Mouse (Mus musculus) monocyte, adult 2 months (primary cell): ENCODE measurements around the gene Mrpl12.
"Not testable (repeated sequence)": the region's sequence is repeated elsewhere in the genome, so short reads cannot be mapped to it uniquely, and the experiment has no call there.

Source experiments
- DNase-seq, 2 experiments: peaks; one replicate each; pipeline ENCODE4 v3.0.0; 2022; ENCODE audit warnings: low spot score in 2 of 2, low read depth in 1 of 2

Gene Mrpl12

DNA sequence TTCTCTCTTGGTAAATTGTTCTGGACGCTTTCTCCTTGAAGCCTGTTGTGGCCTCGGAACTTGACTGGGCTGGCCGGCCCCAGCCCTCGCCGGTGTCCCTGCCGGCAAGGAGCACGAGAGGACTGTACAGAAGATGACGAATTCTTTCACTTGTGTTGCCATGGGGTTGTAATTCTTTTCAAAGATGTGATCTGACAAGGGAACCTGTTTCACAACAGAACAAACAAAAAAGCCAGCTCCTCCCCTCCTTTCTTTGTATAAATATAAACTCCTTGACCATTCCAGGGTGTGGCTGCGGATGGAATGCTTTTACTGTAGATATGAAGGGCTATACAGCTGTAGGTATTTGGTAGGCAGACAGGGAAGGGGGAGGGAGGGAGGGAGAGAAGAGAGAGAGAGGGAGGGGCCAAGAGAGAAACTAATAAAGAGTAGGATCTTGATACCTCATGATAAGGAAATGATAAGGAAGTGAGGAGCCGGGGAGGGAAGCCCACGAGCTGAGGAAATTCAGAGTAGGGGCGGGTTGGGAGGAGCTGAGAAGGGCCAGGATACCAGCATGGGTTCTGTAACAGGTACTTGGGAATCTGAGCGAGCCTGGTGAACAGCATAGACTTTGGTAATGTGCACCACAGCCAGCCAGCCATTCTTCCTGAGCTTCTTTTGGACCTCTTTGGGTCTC, 23.3 kb downstream of the Mrpl12 start:
- no peak for DNase-seq

DNA sequence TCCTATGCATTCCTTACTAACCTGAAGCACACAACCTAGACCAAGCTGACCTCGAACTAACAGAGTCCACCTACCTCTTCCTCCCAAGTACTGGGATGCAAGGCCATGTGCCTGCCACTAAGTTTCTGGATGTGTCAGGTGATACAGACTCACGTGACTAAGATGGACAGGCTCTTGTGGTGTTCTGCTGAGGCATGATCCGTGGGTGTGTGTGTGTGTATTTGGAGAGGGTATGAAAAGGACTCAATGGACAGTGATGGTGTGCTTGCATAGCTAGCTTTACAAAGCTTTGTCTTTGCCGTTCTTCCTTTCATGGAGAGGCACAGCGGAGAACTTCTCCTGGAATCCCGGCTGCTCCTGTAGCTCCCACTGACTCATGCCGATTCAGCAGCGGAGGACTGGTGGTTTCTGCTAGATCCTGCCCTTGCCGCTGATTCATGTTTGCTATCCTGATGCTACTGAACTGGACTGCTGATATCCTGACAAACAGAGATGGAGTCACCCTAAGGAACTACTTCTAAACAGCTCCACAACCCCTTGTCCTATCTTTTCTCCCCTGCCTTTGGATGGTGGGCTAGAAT, 24.0 kb downstream of the Mrpl12 start:
- no peak for DNase-seq

DNA sequence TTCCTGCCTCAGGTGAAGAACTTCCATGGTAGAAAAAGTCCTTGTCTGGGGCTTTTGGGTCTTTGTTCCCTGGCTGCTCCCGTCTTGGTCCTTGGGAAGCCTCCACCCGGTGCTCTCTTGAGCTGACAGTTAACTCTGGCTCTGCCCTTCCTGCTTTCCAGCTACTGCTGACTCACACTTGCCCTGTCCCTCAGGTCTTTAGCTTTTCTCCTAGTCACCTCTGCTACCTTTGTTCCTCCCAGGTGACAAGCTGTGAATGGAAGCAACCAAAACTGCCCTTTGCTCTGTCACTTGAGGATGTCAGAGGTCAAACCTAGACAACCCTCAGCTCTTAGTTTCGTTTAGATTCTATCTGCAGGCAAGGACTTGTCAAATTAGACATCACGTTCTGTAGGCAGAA, 25.5 kb downstream of the Mrpl12 start:
- no peak for DNase-seq

DNA sequence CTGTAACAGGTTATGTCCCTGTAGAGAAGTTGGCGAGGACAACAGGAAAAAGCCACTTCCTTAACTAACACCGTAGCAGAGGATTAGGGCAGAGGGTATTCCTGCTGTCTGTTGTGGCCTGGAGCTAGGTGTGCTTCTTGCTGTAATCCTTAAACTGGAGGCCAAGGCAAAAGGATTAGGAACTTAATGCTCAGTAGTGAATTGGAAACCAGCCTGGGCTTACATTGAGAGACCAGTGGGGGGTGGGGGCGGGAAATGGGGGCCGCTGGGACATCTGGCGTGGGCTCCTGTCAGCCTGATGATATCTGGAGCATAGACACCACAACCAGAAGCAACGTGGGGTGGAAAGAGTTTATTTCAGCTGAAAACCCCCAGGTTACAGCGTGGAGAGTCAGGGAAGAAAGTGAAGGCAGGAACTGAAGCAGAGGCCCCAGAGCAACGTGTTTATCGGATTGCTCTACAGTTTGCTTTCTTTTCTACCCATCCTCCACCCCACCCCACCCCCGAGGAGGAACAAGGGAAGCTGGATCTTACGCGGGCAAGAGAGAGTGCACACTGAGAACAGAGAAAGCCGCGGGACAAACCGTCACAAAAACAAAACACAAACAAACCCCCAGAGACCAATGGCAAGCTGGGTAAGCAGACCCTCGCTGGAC, 26.1 kb downstream of the Mrpl12 start:
- DNase-seq = no peak

DNA sequence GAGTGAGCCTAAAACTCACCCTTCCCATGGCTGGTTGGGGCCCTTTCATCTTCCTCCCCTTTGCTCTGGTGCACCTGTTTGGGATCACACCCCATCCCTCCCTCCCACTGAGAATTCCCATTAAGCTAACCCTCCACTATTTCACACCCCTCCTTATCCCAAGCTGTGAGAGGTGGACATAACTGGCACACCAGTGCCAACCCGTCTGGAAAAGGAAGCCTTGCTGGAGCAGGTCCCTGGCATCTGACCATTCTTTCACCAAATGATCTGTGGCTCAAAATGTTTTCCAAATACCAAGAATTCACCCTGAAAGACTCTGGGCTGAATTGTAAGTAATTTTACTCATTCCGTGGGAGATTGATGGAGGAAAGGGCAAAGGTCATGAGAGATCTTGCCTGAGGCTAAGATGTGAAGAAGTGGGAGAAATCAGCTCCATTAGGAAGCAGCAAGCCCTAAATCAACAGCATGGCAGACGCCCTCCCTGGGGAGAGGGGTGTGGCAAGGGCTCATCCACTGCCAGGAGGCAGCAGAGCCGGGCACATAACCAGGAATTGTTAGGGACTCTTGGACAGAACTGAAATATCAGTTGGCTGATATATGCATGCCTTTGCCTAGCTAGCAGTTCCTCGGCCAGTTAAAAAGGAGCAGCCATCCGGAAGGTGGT, 28.5 kb downstream of the Mrpl12 start:
- DNase-seq = no peak

DNA sequence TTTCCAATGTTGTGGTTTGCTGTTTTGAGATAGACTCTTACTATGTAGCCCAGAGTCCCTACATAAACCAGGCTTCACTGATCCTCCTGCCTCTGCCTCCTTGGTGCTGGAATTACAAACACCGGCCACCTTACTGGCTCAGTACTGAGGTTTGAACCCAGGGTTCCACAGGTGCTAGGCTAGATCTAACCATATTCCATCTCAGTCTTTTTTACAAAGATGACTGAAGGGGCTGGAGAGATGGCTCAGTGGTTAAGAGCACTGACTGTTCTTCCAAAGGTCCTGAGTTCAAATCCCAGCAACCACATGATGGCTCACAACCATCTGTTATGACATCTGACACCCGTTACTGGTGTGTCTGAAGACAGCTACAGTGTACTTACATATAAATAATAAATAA, 29.8 kb downstream of the Mrpl12 start:
- DNase-seq = not testable (repeated sequence)

DNA sequence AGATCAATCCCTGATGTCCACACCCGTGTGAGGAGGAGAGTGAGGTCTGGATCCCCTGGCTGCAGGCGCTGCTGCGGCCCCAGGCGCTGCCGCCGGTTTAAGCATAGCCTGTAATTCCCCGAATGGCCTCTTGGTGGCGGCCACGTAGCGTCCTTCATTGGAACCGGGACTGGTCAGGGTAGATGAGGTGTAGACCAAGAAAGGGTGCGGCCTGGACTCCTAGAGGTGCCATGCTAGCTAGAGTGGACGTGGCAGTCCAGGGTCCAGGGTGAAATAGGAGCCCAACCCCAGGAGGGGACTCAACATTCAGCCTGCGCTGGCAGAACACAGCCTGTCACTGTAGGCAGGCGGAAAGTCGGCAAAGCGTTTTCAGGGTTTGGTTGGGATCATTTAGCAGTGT, 31.2 kb downstream of the Mrpl12 start:
- DNase-seq = peak; percentile 66 to 84

DNA sequence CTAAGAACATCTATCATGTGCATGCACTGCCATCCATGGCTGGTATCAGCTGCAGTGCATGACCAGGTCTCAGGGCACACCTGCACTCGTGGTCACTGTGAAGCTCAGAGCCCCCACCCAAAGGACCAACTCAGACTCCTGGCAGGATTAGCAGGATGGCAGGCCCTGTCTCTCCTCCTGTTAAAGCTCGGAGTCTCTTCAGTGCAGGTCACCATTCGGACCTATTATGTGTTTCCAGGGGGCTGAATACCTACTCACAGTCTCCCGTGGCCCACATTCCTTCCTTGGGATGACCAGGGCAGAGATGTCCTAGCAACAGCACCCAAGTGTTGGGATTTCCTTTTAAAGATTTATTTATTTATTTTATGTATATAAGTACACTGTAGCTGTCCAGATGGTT, 32.7 kb downstream of the Mrpl12 start:
- no peak for DNase-seq

DNA sequence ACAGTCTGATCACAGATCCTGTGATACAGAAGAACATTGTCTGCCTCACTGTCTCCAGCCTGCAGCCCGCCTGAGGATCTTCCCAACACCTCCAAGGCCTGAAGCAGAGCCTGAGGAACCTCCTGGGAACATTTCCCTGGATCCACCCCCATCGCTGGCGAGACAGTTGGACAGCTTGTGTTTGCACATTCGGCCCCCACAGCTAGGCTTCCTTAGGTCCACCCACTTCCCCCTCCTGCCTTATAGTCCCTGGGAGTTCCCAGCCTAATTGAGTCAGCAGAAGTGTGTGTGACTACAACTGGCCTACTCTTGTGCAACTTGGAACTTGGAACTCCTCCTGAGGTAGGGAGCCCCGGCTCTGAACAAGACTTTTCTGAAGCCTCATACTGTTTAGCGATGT, 33.6 kb downstream of the Mrpl12 start:
- peak; percentile 61 to 63 for DNase-seq

DNA sequence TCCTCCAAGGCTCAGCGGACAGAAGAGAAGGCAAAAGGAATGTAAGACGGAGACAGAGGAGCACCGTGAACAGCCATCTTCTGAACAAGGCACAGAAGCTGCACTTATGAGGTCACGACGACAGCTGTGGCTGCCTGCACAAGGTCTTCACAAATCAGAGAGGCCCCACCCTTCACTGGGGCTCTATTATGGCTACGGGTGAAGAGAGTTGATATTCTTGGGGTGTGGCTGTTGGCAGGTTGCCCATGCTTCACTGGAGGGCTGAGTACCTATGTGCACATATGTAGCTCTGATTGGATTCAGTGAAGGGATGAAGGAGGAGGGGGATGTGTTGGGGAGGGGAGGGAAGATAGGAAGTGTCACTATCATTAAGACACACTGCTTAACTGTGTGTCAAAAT, 34.1 kb downstream of the Mrpl12 start:
- no peak for DNase-seq

DNA sequence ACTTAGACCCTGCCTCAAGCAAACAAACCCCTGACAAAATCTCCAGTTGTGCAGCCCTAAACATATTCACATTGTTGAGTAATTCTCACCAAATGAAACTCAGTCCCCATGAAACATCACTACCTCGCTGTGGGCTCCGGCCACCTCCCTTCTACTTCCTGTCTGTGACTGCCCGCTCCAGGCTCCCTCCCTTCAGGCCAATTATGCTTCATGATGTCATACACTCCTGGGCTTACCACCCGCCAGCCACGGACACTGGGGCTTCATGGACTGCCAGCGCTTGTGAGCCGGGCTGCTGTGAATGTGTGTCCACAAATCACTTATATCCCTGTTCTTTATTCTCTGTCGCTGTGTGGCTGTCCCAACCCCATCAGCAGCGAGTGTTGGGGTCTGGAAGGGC, 35.3 kb downstream of the Mrpl12 start:
- peak; percentile 65 to 67 for DNase-seq

DNA sequence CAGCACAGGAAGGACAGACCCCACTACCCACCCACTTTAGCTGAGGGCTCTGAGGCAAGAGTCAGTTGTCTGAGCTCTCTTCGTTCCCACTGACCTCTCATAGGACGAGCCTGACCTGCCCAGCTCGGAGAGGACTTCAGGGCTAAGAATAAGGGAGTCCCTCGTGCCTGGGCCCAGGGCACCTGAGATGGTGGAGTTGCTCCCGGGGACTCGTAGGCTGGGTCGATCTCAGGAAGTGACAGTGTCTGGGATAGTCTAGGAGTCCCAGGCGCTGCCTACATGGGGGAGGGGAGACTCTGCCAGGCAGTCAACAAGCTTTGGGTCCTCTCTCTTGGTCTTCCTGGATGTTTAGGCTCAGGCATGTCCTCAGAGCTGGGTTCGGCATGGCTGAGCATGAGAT, 36.1 kb downstream of the Mrpl12 start:
- DNase-seq = no peak

DNA sequence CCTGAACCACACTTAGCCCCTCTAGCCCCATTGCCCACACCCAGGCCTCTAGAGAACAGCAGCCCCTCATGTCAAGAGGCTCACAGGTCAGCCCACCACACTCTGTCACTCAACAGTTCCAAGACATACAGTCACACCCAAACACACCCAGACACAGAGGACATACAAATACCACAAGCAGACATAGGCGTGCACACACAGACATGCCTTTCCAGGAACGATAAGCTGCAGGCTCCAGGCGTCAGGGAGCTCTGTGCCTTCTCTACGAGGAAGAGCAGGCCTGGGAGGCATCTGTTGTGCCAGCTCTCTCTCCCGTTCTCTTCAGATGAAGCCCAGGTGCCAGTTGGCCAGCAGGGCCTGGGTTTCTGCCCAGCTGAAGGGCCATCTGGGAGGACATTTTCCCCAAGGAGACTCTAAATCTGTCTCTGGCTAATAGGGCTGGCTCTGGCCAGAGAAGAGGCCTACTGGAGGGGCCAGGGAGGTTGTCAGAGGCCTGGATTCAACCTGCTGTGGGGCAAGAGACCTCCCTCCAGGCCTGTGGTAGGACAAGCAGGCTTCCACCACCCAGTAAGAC, 36.6 kb downstream of the Mrpl12 start:
- DNase-seq = no peak

DNA sequence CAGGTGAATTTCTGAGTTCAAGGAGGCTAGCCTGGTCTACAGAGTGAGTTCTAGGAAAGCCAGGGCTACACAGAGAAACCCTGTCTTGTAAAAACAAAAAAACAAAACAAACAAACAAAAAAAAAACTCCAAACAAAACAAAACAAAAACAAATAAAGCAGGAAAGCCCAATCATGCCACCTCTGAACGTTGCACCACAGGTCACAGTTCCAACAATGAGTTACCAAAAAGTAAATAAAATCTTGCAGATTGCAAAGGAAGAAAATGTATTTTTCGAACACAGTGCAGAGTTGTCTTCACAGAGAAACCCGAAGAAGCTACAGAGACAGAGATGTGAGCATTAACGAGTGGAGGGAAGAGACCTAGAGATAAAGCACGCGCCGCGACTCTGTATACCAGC, 38.2 kb downstream of the Mrpl12 start:
- no peak for DNase-seq

DNA sequence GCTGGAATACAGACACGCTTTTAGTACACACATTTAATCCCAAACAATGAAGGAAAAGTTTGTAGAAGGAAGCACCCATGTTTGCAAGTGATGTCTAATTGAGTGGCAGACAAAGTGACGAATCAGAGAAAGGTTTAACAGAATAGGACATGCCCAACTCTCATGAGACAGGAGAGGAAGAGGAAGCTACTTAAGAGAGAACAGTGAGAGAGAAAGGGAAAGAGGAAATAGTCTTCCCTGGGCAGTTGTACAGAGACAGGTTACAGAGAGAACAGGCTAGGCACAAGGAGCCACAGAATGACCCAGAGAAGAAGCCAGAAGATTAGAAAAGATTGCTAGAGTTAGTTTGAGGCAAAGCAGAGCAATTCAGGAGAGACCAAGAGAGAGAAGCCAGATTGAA, 41.5 kb downstream of the Mrpl12 start:
- DNase-seq = no peak

DNA sequence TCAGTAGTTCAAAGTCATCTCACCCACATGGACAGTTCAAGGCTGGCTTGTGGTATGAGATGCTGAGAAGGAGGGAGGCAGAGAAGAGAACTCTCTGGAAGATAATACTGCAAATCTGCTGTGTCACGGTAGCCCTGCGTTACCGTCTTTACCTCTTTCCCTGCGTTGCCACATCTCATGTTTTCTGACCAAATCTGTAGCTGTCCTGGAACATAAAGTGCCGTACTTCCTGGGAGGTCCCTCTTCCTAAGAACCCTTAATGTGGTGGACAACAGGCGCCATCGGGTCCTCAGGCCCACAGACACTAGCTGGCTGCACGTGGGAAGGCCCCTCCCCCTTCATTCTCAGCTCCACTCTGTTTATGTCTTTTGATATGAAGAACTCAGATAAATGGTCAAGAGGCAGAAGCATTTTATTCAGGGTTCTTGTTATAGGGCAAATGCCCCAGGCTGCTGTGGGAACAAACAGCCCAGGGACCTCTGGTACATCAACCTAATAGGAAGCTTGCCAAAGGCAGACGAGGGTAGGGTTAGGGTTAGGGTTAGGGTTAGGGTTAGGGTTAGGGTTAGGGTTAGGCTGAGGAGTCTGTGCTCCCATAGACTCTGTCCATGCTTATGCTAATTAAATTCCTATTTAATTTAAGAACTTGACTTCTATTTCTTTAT, 43.4 kb downstream of the Mrpl12 start:
- no peak for DNase-seq

DNA sequence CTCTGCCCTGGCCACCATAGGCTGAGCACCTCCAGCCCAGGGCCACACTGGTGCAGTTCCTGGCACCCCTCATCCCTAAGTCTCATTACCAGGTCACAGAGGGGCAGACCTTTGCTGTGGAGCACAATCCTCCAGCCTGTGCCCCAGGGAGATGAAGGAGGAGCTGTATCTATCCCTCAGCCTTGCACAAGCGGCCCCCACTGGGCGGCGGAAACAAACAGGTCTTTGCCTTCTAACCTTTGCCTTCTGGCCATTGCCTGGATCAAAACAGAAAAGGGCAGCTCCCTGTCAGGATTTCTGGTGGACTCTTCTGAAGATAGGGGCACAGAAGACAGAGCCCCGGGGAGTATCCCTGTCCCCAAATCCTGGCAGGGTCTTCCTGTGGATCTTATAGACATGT, 44.5 kb downstream of the Mrpl12 start:
- DNase-seq = no peak

DNA sequence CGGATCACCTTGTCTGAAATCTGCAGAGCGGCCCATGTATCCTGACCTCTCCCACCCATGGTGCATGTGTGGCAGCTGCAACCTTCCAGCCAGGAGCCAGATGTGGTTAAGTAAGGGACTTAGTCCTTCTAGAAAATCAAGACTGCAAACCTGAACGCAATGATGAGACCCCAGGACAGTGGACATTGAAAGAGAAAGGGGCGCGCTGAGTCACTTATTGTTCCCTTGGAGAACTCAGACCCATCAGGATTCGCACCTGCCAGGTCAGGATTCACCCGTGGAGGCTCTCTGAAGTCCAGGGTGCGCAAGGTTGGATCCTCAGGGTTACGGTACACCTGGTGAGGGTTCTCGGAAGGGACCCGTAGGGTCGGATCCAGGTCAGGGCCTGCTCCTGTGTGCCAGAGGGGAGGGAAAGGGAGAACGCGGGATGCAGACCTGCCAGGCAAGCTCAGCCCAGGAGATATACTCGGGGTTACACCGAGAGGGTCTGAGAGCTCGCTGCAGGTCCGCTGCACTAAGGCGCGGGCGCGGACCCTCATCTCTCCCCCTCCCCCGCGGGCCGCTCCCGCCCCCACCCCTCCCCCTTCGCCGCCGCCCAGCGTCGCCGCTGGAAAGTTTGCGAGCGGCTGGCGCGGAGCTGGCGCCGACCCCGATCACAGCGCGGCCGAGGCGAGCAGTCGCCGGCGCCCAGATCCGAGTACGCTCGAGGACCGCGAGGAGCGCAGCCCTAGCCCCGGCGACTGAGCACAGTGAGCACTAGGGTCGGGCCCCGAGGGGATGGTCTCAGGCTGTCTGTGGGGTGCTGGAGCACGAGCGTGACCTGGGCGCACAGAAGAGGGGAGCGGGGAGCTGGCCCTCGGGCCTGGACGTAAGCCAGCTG, 45.9 kb downstream of the Mrpl12 start, which contains the start of gene Gcgr:
TSS of gene Gcgr (plus strand) at position 615 of the 880 bp plus-strand sequence.
- no peak for DNase-seq

DNA sequence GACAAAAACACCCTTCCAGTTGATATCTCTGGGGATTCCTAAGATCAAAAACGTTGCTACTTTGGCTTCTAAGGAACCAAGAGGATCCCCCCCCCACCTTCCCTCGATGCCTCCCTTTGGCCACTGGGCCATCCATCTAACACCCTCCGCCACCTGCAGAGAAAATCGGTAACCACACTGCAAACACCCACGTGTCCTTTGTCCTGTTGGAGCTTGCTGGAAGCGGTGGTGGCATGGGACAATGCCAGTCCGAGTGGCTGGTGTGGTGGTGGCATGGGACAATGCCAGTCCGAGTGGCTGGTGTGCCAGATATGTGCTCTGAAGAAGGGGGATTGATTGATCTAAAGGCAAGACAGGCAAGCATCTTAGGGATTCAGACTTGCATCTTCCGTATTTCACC, 47.2 kb downstream of the Mrpl12 start:
- no peak for DNase-seq

DNA sequence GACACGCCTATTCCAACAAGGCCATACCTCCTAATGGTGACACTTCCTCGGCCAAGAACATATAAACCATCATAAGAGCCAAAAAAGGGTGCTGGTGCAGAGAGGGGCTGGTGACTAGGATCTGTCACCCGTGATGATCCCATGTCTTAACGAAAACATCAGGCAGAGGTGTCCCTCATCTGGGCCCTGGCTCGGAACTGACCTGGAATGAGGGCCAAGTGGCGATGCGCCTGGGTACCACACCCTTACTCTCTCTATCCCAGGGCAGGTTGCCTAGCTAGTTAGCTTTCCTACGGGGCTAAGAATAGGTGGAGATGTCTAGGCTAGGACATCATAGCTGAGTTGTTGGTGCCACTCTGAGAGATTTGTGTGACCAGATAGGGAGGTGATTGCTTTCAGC, 49.7 kb downstream of the Mrpl12 start:
- DNase-seq = no peak
